Mouse (Mus musculus) heart, adult 2 months (tissue): ENCODE results near the gene Plod3.

Experiments used
- CTCF ChIP-seq: fragments of 200-600 bp; IDR thresholded peaks from 2 replicates; pipeline ENCODE4 v1.8.1; 2022; ENCODE audit warnings: antibody characterized with exemption, mild to moderate bottlenecking, moderate library complexity
- POLR2A ChIP-seq: fragments of 200-500 bp; IDR thresholded peaks from 2 replicates; pipeline ENCODE4 v1.6.1; 2011; ENCODE audit warnings: mild to moderate bottlenecking, low read depth, low read length, control low read depth; ENCODE audit not compliant: insufficient read depth

- TF ChIP-seq CTCF (peak; percentile 45), POLR2A (no peak)
Observed at GRCm38 (mm10) chr5:136980974-136981373, 5.8 kb upstream of the Plod3 start.
